Mouse (Mus musculus) large intestine, adult 2 months (tissue): Measurements from ENCODE around the gene Gm10663. TPM values are rescaled to one million over a fixed set of nuclear protein-coding genes. Genes with fewer than 3 reads are reported as not detected.

ENCODE experiments used
- DNase-seq: peaks from one replicate; pipeline ENCODE4 v3.0.0-alpha.2; 2012; ENCODE audit warnings: low read depth, low spot score
- WGBS: fragments of 180-500 bp; shearing (Covaris S2); methylation state at CpG from one replicate; pipeline ENCODE4 v1.1.7; 2018; 5-methylcytosine and 5-hydroxymethylcytosine counted together
- polyA plus RNA-seq: library from polyadenylated mRNA; depleted of rRNA; stranded (reverse); fragments of >200 nt; gene quantifications from 2 replicates; pipeline ENCODE4 v1.2.3, GENCODE M21; 2012; rRNA removed

Gene Gm10663
- not detected in 2 replicates for polyA plus RNA-seq

- WGBS, result 87% methylated on average over 2 of the region's 2 CpGs
- DNase-seq, result no peak
Measured at GRCm38 (mm10) chr8:65074733-65075132, at the start of gene Gm10663. Gene Gm10663 (plus strand): TSS chr8:65075033.

- no peak for DNase-seq
Measured at GRCm38 (mm10) chr8:65028959-65029686, 45.7 kb upstream of the Gm10663 start.

GRCm38 (mm10) chr8:65029776-65030175 is 45.1 kb upstream of the Gm10663 start:
- 74% methylated on average over 4 of the region's 4 CpGs for WGBS
- DNase-seq, result no peak

More at GRCm38 (mm10) chr8:65028959-65029686, 45.7 kb upstream of the Gm10663 start:
- 77% methylated on average over 12 of the region's 12 CpGs for WGBS

- 67% methylated on average over 4 of the region's 4 CpGs for WGBS
- no peak for DNase-seq
Measured at GRCm38 (mm10) chr8:65030735-65031485, 43.9 kb upstream of the Gm10663 start.

- DNase-seq, result no peak
- WGBS, result 90% methylated on average over 1 of the region's 1 CpGs
Measured at GRCm38 (mm10) chr8:65032107-65032506, 42.7 kb upstream of the Gm10663 start.

- WGBS, result 87% methylated on average over 13 of the region's 13 CpGs
- DNase-seq, result no peak
Measured at GRCm38 (mm10) chr8:65033056-65033455, 41.8 kb upstream of the Gm10663 start.

GRCm38 (mm10) chr8:65034136-65034535 is 40.7 kb upstream of the Gm10663 start:
- 25% methylated on average over 2 of the region's 2 CpGs for WGBS
- no peak for DNase-seq

- WGBS, result 1% methylated on average over 8 of the region's 8 CpGs
- DNase-seq, result peak; percentile 50
Measured at GRCm38 (mm10) chr8:65037117-65037533, 37.7 kb upstream of the Gm10663 start, which contains the start of gene Apela. Gene Apela (minus strand): TSS chr8:65037336.

- 24% methylated on average over 5 of the region's 5 CpGs for WGBS
- no peak for DNase-seq
Measured at GRCm38 (mm10) chr8:65046565-65046964, 28.3 kb upstream of the Gm10663 start.

GRCm38 (mm10) chr8:65047193-65047592 is 27.6 kb upstream of the Gm10663 start:
- WGBS, result 80% methylated on average over 4 of the region's 4 CpGs
- no peak for DNase-seq

GRCm38 (mm10) chr8:65047801-65048200 is 27.0 kb upstream of the Gm10663 start:
- DNase-seq, result no peak
- WGBS, result 78% methylated on average over 4 of the region's 4 CpGs

GRCm38 (mm10) chr8:65053554-65053953 is 21.3 kb upstream of the Gm10663 start:
- WGBS, result 83% methylated on average over 3 of the region's 3 CpGs
- DNase-seq, result no peak

GRCm38 (mm10) chr8:65053968-65054367 is 20.9 kb upstream of the Gm10663 start:
- no peak for DNase-seq
- 59% methylated on average over 5 of the region's 5 CpGs for WGBS

- 86% methylated on average over 4 of the region's 4 CpGs for WGBS
- no peak for DNase-seq
Measured at GRCm38 (mm10) chr8:65056722-65057121, 18.1 kb upstream of the Gm10663 start.

GRCm38 (mm10) chr8:65062195-65062594 is 12.6 kb upstream of the Gm10663 start:
- 60% methylated on average over 4 of the region's 4 CpGs for WGBS
- no peak for DNase-seq

- 51% methylated on average over 2 of the region's 2 CpGs for WGBS
- no peak for DNase-seq
Measured at GRCm38 (mm10) chr8:65064071-65064470, 10.8 kb upstream of the Gm10663 start.

- WGBS, result 97% methylated on average over 3 of the region's 3 CpGs
- DNase-seq, result no peak
Measured at GRCm38 (mm10) chr8:65065622-65066021, 9.2 kb upstream of the Gm10663 start.

- WGBS, result 89% methylated on average over 4 of the region's 4 CpGs
- DNase-seq, result no peak
Measured at GRCm38 (mm10) chr8:65067031-65067430, 7.8 kb upstream of the Gm10663 start.

- no peak for DNase-seq
- 24% methylated on average over 10 of the region's 10 CpGs for whole genome bisulfite sequencing
Measured at GRCm38 (mm10) chr8:65067694-65068472, 7.0 kb upstream of the Gm10663 start.

GRCm38 (mm10) chr8:65068473-65068819 is 6.4 kb upstream of the Gm10663 start:
- WGBS, result 87% methylated on average over 4 of the region's 4 CpGs

More at GRCm38 (mm10) chr8:65068473-65068819, 6.4 kb upstream of the Gm10663 start:
- no peak for DNase-seq
